Mouse (Mus musculus): ENCODE measurements around the gene Slc39a13. TPM values are rescaled to one million over a fixed set of nuclear protein-coding genes. Genes with fewer than 3 reads are reported as not detected.
"Not testable (repeated sequence)": the region's sequence is repeated elsewhere in the genome, so short reads cannot be mapped to it uniquely, and the experiment has no call there.

Slc39a13 gene
- polyA plus RNA-seq, 1 experiment from 2014 or later: 15.1 TPM

DNA sequence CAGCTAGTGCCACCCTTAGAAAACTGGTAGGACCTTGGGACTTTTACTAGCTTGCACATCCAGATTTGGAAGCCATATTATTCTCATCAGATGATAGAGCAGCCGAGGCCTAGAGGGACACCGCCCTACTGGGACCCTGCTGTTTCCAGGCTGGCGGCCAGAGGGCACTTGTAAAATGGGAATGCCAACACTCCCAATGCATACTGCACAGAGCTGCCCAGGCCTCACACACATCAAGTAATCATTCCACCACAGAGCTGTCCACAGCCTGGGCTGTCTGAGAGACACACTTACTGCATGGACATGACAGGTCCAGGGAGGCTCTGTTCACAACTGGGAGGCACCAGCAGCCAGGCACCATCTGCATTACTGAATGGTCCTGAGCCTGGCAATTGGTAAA is 3.8 kb downstream of the Slc39a13 start:
- no peak for DNase-seq (ENCODE audit: low spot score)

DNA sequence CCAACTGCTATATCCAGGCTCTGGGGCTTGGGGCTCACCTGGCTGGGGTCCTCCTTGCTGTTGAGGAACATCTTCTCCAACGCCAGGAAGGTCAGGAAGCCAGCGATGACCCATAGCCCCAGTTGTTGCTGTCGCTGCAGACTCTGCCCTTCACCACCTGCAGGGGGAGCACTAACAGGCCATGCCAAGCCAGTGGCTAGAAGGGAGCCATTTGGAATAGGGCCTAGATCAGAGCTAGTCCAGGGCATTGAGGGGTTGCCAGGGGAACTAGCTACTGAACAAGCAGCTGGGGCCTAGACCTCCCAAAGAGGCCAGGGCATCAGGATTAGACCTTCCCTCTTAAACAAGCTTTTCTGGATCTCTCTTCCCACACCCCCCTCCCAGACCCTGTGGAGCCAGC is 4.7 kb downstream of the Slc39a13 start:
- DNase-seq (ENCODE audit: low spot score): no peak

DNA sequence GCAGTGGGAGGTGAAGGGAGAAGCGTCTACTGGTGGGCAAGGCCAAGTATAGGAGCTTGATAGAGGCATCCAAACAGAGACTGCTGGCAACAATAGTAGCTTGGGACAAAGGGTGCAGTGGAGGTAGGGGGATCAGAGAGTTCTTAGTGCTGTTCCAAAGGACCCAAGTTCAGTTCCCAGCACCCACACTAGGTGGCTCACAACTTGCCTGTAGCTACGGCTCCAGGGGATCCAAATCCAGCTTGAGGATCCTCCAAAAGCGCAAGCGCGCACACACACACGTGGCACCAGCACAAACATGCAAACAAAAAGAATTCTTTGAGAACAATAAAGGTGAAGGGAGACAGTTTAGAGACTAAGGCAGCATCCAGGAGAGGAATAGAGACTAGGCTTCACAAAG is 6.0 kb downstream of the Slc39a13 start:
- DNase-seq (ENCODE audit: low spot score): no peak

DNA sequence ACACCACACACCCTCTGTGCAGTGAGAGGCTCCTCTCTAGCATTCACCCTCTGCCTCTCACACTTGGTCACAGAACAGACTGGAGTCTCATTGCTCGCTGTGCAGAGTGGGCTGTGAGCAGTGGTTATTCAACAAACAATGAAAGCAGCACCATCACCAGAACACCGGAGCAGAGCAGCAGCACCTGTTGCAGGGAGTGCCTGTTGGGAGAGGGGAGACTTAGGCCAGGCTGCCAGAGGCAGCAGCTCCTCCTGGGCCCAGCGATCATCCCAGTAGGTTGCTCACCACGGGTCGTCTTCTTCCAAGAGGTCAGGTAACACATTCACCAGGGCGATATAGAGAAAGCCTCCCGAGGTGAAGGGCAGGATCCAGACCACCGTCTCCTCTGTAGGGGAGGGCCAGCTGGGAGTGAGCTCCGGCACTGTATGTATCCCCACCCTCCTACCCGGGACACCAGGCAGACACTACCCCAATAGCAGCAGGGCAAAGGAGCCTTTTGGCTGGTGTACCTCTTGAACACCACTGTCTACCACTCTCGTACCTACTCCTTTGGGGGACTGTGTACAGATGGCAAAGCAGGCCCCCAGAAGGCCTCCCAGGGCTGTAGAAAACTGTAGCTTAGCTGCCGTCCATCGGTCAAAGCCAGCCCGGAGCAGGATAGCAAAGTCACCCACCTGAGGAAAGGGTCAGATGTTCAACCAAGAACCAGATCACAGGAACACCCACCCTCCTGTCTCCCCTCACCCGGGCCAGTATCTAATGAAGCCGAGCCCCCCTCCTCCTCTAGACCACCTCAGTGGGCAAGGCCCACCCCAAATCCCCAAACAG is 7.2 kb downstream of the Slc39a13 start:
- no peak for DNase-seq (ENCODE audit: low spot score)

DNA sequence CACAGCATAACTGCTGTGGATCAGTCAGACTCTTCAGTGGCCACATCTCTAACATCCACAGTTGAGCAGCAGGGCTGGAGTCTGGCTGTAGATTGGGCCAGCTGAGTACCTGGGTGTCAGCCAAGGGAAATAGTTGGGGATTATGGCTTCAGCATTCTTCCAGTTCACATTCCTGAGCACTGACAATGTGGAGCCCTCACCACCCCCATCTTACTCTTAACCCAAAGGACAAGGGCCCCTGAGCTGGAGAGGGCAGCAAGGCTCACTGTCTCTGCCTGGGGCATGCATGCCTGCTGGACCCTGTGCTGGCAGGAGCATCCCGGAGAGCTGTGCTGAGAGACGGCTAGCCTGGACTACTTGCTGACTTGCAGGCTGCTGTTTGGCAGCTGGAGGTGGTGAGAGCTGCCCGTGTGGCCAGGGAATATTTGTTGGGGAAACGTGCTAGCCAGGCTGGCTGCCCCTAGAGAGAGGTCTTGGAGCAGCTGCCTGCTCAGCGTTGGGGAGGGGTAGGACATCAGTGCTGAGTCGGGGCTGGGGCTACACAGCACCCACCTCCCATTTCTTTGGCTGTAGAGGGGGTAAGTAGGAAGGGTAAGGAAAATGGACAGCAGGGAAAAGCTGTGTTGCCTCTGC is 8.3 kb downstream of the Slc39a13 start:
- DNase-seq (ENCODE audit: low spot score): no peak

DNA sequence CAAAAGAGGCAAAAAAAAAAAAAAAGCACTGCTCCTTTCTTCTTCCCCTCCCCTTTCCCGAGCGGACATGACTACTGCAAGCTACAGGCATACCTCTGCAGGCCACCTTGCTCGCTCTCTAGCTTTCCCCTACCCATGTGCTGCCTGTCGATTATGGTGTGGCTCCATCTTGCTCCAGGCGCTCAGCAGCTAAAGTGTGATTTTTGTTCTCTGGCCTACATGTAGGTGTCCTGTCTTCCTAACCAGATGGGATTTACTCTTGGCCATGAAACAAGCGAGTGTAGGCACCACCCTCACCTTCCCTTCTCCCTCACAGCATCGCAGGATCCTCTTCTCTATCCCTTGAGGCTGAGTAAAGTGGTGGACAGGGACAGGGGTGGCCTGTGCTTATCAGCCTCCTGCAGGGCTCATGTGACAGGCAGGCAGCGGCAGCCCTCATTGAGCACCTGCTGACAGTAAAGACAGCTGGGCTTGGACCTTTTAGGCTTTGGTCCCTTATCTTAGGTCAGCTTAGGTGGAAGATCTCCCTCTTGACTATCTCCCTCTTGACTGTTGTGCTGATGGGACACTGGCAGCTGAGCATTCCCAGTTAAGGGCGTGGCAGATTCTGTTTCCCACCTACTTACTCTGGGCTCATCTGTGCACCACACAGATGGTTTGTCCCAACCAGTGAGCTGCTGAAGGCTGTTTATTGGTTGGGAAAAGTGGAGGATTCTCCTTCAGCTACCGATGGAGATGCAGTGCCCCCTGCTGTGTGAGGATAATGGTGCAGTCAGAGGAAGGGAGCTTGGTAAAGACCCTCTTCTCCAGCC is 9.5 kb downstream of the Slc39a13 start:
- DNase-seq (ENCODE audit: low spot score): no peak

DNA sequence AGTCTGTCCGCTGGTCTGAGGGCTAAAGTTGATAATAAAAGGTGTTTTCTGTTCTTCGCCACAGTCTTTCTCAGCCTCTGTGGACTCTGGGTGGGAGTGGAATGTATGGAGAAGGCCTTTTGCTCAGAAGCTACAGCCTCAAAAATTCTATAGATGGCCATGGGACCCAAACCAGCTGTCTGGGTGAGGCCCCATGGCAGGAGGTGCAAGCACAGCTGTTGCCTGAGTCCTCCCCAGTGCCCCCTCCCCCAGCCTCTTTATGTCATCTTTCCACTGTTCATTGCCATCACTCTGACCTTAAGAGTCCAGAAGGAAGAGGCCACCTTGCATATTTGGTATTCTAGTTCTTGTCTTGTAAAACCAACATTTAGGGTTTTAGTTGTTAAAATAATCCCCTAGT is 10.8 kb downstream of the Slc39a13 start:
- no peak for DNase-seq (ENCODE audit: low spot score)

DNA sequence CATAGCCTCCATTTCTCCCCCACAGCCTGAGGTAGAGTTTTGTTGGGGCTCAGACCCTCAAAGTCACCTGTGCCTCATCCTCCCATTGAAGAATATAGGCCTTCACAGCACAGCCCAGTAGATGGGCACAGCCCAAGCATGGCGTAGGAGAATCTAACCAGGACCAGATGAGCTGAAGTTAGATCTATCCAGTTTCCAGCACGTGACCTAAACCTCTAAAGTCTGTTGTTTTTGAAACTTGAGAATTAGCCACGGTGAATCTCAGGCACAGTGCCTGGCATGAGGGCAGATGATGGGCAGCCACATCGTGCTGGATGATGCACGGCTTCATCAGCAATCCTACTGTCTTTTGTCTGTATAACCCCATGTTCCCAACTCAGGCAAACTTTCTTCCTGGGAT is 11.8 kb downstream of the Slc39a13 start:
- no peak for DNase-seq (ENCODE audit: low spot score)

DNA sequence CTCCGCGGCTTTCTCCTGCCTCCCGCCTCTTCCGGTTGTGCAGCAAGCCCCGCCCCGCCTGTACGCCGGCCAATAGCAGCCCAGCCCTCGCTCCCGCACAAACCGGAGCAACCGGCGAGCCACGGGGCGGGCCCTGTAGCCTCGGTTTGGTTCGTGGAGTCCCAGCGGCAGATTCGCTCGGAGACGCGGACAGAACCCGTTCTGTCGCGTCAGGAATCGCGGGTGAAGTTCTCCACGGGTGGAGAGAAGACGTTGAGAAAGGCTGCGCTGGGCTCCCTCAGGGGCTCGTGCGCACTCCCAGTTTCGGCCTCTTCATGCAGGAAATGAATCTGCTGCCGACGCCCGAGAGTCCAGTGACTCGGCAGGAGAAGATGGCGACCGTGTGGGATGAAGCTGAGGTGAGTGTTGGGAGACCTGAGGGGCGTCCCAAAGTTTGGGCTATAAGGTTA is 16.3 kb downstream of the Slc39a13 start, which contains the start of gene Psmc3:
Gene Psmc3 (plus strand): TSS at position 76 of the 449 bp plus-strand sequence.
- peak; percentile 94 for DNase-seq (ENCODE audit: low spot score)

DNA sequence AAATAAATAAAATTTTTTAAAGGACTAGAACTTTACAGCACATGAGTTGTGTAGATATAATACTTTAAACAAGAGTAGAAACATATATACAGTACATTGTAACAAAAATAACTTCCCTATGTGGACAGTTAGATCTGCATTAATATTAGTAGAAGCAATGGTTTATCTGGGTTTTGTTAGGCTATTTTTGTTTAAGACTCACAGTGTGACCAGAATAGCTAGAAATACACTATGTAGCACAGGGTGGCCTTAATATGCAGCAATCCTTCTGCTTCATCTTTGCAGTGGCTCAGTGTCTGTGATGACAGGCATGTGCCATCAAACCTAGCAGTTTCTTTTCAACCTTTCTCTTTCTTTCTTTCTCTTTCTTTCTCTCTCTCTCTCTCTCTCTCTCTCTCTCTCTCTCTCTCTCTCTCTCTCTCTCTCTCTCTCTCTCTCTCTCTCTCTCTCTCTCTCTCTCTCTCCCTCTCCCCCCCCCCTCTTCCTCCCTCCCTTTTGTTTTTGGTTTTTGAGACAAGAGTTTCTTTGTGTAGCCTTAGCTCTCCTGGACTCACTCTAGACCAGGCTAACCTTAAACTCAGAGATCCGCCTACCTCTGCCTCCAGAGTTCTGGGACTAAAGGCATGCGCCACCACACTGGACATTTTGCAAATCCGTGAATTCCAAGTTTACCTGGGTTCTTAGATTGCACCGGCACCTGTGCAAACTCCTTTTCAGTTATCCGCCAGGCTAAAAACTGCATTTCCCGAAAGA is 16.9 kb downstream of the Slc39a13 start:
- no peak for DNase-seq (ENCODE audit: low spot score)

DNA sequence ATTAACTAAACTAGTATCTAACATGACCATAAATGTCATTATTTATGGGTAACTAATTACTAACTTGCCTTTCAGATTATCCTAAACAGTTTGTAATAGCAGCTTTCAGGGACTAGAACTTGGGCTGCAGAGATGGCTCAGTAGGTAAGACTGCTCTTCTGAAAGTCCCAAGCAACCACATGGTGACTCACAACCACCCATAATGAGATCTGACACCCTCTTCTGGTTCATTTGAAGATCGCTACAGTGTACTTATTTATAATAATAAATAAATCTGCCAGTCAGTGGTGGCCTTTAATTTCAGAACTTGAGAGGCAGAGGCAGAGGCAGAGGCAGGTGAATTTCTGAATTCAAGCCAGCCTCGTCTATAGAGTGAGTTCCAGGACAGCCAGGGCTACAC is 17.5 kb downstream of the Slc39a13 start:
- DNase-seq (ENCODE audit: low spot score): no peak

DNA sequence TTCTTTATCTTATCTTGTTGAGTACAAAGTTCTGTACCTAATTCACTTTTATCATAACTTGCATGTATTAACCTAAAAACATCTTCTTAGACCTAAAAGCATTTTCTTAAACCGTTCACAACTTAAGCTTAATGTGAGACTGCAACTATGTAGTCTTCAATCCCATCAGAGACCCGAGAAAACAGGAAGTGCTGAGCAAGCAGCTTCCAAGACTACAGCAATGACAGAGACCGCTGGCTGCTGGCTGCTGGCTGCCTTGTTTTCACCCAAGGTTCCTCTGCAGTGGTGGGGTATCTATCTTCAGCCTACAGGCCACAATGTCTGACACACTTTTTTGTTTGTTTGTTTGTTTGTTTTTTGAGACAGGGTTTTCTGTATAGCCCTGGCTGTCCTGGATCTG is 18.3 kb downstream of the Slc39a13 start:
- DNase-seq (ENCODE audit: low spot score): no peak

DNA sequence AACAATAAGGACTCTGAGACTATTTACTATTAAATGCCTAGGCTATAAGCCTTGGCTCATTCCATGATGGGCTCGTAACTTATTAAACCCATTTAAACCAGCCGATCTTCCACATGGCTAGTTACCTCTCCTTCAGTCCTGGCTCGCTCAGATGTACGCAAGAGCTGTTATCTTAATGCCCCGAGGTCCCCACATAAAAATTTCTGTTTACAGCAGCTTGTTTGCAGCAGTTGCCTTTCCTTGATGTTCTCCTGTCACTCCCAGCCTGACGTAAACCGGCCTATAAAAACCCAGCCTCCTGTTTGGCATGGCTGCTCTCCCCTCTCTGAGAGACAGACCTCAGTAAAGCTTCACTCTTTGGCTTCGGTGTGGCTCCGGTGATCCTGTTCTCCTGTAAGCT is 22.9 kb downstream of the Slc39a13 start:
- no peak for DNase-seq (ENCODE audit: low spot score)

DNA sequence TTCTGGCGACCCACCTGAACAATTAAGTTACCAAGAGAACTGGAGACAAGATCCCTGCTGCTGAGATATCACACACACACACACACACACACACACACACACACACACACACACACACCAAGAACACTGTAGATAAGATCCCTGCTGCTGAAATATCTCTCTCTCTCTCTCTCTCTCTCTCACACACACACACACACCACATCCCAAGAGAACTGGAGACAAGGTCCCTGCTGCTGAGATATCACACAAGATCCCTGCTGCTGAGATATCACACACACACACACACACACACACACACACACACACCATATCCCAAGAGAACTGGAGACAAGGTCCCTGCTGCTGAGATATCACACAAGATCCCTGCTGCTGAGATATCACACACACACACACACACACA is 24.4 kb downstream of the Slc39a13 start:
- not testable (repeated sequence) for DNase-seq (ENCODE audit: low spot score)

DNA sequence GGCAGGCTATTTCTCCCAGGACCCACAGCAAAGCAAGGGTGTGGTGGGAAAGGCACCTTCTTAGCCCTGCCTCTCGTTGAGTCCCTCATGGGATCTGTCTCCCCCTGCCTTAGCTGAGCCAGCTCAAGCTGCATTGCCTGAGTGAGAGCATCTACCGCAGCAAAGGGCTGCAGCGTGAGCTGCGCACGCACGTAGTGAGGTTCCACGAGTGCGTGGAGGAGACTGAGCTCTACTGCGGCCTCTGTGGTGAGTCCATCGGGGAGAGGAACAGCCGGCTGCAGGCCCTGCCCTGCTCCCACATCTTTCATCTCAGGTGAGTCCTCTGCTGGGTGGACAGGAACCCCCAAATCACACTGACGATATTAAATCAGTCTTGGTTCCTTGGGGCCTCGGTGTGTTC is 25.5 kb downstream of the Slc39a13 start:
- no peak for DNase-seq (ENCODE audit: low spot score)

DNA sequence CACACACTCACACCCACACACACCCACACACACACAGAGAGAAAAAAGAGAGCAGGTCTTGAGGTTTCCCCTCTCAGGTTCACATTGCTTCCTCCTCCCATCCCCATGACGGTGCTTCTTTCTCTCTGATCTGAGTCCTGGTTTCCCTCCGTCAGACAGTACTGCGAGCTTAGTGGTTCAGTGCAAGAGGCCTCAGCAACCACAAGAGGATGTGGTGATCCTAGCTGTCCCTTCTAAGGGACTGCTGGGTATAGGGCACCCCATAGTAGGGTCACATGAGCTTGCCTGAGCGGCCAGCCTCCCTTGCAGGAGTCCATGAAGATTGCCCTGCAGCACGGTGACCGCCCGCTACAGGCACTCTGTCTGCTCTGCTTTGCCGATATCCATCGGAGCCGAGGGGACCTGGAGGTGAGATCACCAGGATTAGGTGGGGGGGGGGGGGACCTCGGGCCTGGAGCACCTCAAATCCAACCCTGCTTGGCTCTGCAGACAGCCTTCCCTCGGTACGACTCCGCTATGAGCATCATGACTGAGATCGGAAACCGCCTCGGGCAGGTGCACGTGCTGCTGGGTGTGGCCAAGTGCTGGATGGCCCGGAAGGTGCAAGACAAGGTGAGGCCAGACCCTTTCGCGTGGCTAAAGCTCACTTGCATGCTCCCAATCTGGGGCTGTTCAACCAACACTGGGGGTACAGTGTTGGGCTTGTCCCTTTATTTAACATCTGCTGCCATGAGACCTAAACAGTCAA is 27.4 kb downstream of the Slc39a13 start:
- peak; percentile 79 for DNase-seq (ENCODE audit: low spot score)

DNA sequence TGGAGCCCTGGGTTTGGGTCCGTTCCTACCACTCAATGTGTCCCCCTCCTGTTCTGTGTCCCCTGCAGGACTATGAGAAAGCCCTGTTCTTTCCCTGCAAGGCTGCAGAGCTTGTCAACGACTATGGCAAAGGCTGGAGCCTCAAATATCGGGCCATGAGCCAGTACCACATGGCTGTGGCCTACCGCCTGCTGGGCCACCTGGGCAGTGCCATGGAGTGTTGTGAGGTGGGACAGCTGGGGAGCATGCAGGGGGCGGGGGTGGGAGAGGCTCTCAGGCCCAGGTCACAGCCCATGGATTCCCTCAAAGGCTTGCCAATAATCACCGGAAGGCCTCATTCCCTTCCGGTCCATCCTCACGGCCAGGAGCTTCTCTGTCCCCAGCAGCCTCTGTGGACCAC is 28.4 kb downstream of the Slc39a13 start:
- no peak for DNase-seq (ENCODE audit: low spot score)

DNA sequence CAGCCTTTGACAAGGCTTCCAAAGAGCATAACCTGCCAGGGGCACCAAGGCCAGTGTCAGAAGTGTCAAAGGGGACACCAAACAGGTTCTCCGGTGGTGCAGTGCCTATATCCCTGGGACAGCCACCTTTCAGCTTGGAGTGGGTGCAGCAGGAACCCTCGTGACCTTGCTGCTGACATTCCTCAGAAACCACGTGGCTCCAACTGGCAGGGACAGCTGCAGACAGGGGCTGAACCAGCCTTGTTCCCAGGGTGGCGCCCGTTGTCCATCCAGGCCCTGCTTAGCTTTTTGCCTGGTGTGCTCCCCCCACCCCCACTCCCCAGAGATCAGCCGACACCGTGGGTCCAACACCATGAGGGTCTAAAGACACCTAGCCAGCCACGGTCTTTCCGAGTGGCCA is 34.8 kb downstream of the Slc39a13 start, which contains the start of gene Rapsn:
Gene Rapsn (plus strand): TSS at position 236 of the 400 bp plus-strand sequence.
- no peak for DNase-seq (ENCODE audit: low spot score)

DNA sequence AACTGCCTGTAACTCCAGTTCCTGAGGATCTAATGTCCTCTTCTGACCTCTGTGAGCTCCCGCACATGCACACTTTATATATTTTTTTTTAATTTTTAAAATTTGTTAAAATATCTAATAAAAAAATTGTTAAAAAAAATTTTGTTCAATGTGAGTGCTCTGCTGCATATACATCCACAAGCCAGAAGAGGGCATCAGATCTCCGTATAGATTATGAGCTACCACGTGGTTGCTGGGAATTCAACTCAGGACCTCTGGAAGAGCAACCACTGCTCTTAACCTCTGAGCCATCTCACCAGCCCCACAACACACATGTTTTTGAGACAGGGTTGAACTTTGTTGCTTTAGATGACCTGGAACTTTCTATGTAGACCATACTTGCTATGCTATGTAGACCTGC is 37.2 kb downstream of the Slc39a13 start:
- DNase-seq (ENCODE audit: low spot score): peak; percentile 41

DNA sequence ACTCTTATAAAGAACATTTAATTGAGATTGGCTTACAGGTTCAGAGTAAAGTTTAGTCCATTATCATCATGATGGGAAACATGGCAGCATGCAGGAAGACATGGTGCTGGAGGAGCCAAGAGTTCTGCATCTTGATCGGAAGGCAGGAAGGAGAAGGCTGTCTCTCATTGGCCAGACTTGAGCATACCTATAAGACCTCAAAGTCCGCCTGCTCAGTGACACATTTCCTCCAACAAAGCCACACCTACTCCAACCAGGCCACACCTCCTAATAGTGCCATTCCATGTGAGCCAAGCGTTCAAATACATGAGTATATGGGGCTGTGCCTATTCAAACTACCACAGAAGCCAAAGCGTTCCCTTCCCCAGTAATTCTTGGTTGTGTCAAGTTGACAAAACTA is 39.0 kb downstream of the Slc39a13 start:
- no peak for DNase-seq (ENCODE audit: low spot score)
